Mouse (Mus musculus): ENCODE measurements at regions not wholly inside any gene's neighbourhood (a gene's known extent, or its start where the extent isn't known, plus 50 kb on each side); places are given as distances from the start of the nearest gene placed in this dataset.

DNA sequence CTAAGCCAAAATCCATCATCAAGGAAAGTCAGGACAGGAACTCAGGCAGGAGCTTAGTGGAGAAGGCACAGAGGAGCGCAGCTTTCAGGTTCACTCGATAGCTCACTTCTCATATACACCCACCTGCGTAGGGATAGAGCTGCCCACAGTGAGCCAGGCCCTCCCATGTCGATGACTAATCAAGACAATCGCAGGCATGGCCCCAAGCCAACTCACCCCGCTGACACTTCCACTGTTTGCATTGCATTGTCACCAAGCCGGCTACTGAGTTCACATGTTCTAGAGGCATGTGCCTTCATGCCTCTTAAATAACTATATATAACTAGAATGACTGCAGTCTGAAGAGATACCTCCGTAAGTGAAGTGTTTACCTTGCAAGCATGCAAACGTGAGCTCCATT is 219.8 kb upstream of the Ppp2r2d start:
- TF ChIP-seq CTCF (IDR thresholded peaks at IDR 0.05; ENCODE audit: insufficient read depth, low read length), result no peak
- no peak for TF ChIP-seq POLR2A (IDR thresholded peaks at IDR 0.05; ENCODE audit: borderline replicate concordance, extremely low read depth, low read depth, low read length)

Measured in lung, adult 2 months (tissue).